Mouse (Mus musculus) adrenal gland, adult 8-10 months (tissue): Measurements from ENCODE around the gene Cnga1. TPM values are rescaled to one million over a fixed set of nuclear protein-coding genes. Genes with fewer than 3 reads are reported as not detected.
A peak's percentile ranks its signal among the peaks of the same experiment; 100 is the strongest.

Experiments
- DNase-seq: peaks from one replicate; pipeline ENCODE4 v3.0.0; 2022
- total RNA-seq, 4 experiments: library from RNA; stranded (reverse); gene quantifications; 2 replicates each; pipeline ENCODE4 v1.2.4; 2022

The Cnga1 gene
- total RNA-seq: under 1 TPM in 1 of 4 experiments, not detected in 3; 0.15 TPM

DNA sequence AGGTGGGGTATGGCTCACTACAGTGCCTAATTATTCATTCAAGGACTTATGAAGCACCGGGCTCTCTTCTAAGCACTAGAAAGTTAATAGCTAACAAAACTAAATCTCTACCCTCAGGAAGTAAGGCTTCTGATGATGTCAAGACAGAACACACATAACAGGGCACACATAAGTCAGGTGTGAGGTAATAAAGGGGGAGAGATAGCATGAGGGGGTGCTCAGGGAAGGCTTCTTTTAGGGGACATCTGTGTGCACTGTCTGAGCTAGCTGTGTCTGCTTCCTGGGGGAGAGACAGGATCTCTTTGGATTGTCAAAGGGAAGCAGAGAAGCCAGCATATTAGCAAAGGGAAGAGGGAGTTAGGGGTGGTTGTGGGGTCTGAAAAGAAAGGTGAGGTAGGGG, at the start of gene Cnga1:
TSS of gene Cnga1 (minus strand) at position 101 of the 400 bp plus-strand sequence.
- no peak for DNase-seq

DNA sequence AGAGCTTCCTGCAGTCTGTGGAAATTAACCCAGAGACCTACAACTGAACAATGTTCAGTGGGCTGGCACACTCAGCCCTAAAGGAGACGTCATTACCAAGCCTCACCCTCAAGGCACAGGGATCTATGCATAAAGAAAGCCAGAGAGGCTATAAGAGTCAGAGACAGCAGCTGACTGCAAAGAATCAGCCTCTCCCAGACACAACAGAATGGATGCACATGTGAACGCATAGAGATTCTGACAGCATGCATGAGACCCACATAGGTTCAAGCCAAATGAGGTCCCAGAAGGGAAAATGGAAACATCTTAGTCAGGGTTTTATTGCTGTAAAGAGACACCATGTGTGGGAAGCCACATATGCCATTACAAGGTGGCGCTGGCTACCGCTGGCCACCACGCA, 46.4 kb upstream of the Cnga1 start:
- no peak for DNase-seq

DNA sequence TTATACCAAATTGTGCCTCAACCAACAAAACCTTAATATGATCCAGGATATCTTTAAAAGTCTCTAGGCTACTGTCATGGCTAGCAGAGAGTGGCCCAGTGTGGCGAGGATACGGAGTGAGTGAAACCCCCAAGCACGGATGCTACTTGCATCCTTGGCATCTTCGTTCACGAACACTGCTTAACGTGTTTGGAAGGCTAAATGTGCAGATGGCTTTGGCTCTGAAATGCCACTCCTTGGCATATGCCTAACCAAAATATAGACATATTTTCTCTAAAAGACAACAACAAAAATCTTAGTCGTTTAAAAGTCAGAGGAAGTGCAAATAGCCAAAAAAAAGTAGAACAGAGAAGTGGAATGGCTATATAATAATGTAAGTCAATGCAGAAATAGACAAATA, 45.5 kb upstream of the Cnga1 start:
- DNase-seq: no peak

DNA sequence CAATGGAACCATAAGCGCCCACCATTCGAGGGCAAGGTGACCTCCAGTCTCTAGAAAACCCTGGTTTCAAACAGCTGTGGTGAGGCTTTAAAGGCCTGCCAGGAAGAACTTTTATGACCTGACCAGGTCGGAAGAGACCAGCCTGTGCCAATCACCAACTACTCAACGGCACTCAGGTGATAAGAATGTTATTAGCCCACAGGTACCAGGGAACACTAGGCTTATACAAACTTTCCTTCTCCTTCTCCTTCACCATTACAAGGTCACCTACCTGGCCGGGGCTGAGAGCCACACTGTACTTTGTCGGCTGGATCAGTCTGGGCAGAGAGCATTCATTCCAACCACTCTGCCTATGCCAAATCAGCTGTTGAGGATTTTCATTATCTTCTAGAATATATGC, 37.4 kb upstream of the Cnga1 start:
- no peak for DNase-seq

DNA sequence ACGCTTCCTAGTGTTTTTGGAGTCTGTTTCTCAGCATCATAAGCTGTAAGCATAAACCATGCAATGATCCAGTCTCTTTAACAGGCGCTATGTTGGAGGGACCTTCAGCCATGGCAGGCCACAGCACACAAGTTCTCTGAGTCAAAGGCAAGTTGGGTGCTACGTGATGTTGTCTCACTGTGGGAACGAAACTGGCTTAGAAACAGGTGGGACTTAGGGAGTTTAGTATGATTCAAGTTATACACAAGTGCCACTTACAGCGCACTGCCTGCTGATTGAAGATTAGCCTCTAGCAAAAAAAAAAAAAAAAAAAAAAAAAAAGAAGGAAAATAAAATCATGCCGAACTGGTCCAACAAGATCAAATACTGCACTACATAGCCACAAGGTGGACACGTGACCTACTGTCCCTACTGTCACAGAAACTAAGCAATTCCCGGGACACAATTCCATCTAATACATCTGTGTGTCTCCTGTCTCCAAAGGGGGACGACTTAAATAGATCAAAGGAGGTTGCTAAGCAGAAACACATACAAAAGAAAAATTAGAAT, 31.0 kb upstream of the Cnga1 start:
- DNase-seq: no peak

GRCm38 (mm10) chr5:72671017-72671699, 27.1 kb upstream of the Cnga1 start:
- DNase-seq: no peak

DNA sequence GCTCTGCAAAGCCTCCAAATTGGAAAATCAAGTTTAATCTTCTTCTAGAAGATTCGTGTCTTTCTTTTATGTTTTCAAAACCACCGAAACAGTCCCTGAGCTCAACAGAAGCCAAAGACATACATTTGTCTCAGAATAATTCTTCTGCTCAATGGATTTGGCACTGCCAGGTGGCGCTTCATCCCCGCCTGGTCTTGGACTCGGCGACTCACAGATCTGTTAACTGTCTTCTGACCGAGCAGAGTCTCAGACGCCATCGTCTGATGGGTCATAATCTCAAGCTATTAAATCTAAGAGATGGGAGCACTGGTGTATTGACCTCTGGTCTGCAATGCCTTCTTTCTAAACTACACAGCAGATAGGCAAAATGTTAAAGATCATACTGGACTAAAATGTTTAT, 24.3 kb upstream of the Cnga1 start:
- DNase-seq: no peak

DNA sequence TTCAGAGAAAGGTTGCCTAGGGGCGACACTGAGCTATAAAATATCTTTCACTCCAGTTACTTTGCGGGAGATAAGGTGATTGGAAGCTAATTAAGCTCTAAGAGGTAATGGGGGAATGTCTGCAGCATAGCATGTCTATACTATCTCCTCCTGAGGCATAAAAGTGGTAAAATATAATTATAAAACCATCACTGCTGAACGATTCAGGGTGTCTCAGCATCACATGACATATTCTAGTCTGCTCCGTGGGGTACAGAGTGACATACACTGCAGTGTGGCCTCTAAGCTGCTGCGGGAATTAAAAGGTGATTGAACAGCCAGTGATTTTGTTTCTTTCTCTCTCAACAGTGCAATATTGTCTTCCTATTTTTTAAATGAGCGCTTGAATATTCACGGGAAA, 22.4 kb upstream of the Cnga1 start:
- no peak for DNase-seq

DNA sequence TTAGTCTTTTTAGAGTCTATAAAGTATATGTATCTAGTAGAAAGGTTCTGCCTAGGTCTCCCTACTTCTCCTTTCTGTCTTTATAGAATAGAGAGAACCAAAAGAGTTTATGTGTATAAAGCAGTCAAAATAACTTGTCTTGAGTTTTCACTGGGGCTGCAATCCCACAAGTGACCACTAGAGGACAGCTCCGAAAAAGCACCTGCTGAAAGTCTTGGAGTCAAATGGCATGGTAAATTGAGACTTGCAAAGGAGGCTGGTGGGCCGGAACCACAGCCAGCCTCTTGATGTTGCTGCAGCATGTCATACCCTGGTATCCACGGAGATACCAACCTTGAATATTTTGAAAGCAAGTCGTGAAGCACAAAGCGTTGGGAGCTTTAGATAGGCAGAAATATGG, 21.2 kb upstream of the Cnga1 start:
- no peak for DNase-seq

- no peak for DNase-seq
Observed at GRCm38 (mm10) chr5:72664854-72665253, 20.8 kb upstream of the Cnga1 start.

GRCm38 (mm10) chr5:72664126-72664525, 20.1 kb upstream of the Cnga1 start:
- DNase-seq: no peak

DNA sequence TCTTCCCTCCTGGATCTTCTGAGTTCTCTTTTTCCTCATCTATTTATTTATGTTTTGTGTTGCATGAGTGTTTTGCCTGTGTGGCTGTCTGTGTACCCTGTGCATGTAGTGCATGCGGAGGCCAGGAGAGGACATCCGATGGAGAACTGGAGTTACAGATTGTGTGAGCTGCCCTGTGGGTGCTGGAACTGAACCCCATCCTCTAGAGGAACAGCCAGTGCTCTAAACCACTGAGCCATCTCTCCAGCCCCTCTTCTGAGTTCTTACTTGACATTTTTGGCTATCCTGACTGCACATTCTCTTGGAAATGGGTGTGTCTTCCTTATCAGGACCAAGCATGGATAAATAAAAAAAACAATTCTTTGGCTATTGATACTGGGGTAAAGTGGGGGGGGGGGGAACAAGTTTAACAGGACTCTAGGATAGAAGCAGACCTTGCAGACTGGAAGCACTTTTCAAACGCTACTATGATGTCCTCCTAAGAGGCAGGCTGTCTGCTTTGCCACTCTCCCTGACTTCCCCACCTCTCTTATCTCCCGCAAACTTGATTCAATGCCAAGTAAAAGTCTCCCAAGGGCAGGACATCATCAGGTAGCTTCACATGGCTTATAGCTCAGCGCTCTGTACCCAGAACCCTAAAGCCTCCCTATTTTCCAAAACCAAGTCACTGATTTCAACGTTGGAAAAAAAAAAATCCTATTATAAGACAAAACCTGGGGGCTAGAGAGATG, 17.1 kb upstream of the Cnga1 start:
- no peak for DNase-seq

DNA sequence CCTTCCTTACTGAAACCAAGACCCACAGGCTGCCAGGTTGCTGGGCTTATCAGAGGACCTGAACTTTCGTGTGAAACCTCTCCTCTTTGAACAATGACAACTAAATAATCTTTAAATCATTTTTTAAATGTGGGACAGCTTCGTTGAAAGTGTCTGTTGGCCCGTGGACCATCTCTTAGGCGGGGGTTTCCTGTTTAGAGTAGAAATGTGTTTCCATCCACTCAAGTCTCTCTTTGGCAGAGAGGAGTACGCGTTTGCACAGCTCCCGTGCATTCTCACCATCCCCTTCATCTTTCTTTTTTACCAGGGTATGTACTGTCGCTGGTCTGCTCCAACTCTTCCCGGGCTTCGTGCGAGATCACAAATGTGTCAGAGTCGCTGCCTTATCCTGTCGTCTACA, 14.3 kb upstream of the Cnga1 start:
- no peak for DNase-seq

DNA sequence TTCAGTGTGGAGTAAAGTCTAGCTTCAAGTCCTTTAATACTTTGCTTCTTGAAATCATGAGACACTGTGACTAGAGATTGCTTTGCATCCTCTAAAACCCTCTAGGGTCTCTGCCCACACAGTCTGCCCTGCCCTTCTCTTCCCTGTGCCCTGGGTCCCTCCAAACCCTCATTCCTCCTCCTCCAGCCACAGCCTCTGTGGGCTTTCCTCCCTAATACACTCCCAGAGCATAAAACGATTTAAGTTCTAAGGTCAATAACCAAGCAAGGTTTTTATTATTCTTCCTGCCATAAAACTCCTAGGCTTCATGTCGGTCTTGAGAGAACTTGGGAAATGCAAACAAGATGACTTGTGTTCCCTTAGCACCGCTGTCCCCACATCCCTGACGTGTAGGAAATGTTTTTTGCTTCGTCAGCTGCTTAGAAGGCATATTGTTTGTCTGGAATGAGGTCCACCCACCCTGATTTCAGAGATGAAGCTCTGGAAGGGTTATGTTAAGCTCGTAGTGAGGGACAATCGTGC, 12.3 kb upstream of the Cnga1 start:
- no peak for DNase-seq

GRCm38 (mm10) chr5:72653068-72653674, 9.1 kb upstream of the Cnga1 start:
- no peak for DNase-seq

GRCm38 (mm10) chr5:72648987-72649735, 5.1 kb upstream of the Cnga1 start:
- DNase-seq: peak; percentile 34

GRCm38 (mm10) chr5:72647958-72648595, 4.0 kb upstream of the Cnga1 start:
- no peak for DNase-seq

- peak; percentile 36 for DNase-seq
Observed at GRCm38 (mm10) chr5:72647418-72647907, 3.4 kb upstream of the Cnga1 start, which contains the start of gene Nipal1. Nipal1 (plus strand) TSS chr5:72647795.

- no peak for DNase-seq
Observed at GRCm38 (mm10) chr5:72646996-72647395, 2.9 kb upstream of the Cnga1 start.

GRCm38 (mm10) chr5:72646131-72646530, 2.1 kb upstream of the Cnga1 start:
- no peak for DNase-seq

GRCm38 (mm10) chr5:72643655-72644054, 420 bp downstream of the Cnga1 start:
- no peak for DNase-seq

DNA sequence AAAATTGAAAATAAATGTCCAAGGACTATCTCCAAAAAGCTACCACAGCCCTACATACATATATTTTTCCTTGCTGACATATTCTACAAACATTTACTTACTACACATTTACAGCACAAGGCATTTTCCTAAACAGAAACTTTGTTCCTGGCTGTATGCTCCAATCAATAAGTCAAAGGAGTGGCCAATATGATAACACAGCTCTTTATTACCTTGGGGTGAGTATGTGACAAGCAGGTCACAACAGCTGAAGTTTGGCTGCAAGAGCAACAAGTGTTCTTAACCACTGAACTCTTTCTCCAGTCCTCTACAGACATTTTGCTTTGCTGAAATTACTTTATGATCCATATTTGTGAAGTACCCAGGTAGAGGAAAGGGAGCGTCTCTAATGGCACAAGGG, 4.0 kb downstream of the Cnga1 start:
- no peak for DNase-seq
